Comparison of ENCODE assay signal across 10 mouse cellular contexts in the genomic region with DNA sequence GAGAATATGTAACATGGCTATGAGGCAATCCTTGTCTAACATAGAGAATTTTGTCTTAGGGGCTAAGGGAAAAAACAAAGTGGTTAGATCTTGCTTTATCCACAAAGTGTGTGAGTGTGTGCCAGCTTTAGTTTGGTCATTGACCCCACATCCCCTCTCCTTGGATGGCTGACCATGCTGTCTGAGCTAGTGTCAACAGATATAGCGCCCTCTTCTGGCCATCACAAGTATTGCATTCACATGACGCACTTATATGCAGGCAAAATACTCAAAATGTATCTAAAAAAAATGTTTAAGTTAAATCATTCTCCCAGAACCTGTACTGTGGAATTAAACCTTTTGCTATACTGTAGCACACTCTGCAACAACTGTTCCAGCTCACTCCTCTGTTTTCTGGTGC. TPM values are rescaled to one million over a fixed set of nuclear protein-coding genes. Genes with fewer than 3 reads are reported as not detected.
DNase-seq lines count a peak whose midpoint lies in the region; ATAC-seq and TF ChIP-seq lines count a peak whose summit lies in the region.
"Had no signal": no experiment of that assay in that cellular context is flagged by ENCODE, and none has a peak within 500 bp of the region (broad histone marks: within the 10 kb centered on the region; RNA-seq: fewer than 3 reads in every experiment).

No protein-coding gene starts in this region.

- no peak overlapping the region for H3K4me3 ChIP-seq in ES-Bruce4 (ENCODE audit: low read depth, low read length)
- H3K4me3 ChIP-seq: erythroblast, embryonic 14.5 days; stomach, embryonic 15.5 days had no signal

- peak; percentile 50; the same call in 1 of the 2 replicates for ATAC-seq in granulocyte monocyte progenitor cell, adult 5-6 weeks (replicated peaks; ENCODE audit: poor library complexity, severe bottlenecking)
- ATAC-seq in megakaryocyte-erythroid progenitor cell, adult 5-6 weeks (replicated peaks; ENCODE audit: low FRiP score, low TSS enrichment, poor library complexity, severe bottlenecking) = 0 out of 2 replicates have a peak, but pooled peaks have one; percentile 37

- H3K27me3 ChIP-seq in ES-Bruce4 (ENCODE audit: control insufficient read depth, insufficient read depth, low read length, poor library complexity, severe bottlenecking) = no peaks in the 10 kb centered on the region
- H3K27me3 ChIP-seq: stomach, embryonic 15.5 days had no signal

- H3K27ac ChIP-seq in ES-Bruce4 (ENCODE audit: insufficient read depth, low read length) = no peak overlapping the region
- H3K27ac ChIP-seq: stomach, embryonic 15.5 days had no signal

- no peak overlapping the region for H3K9ac ChIP-seq in ES-Bruce4 (ENCODE audit: low read depth, poor library complexity, severe bottlenecking)
- H3K9ac ChIP-seq: stomach, embryonic 15.5 days had no signal

- no peaks in the 10 kb centered on the region for H3K9me3 ChIP-seq in ES-Bruce4 (replicated peaks; ENCODE audit: control insufficient read depth, insufficient read depth, low read length, poor library complexity, severe bottlenecking)
- H3K9me3 ChIP-seq: stomach, embryonic 15.5 days had no signal

- TF ChIP-seq CTCF in ES-Bruce4 (IDR thresholded peaks at IDR 0.05; ENCODE audit: low read depth, low read length) = peak; percentile 62

- TF ChIP-seq POLR2A in ES-Bruce4 (IDR thresholded peaks at IDR 0.05; ENCODE audit: insufficient read depth, low read length) = no peak

- DNase-seq in layer of hippocampus, adult 11-12 months (ENCODE audit: low spot score) = peak; percentile 55
- DNase-seq in layer of hippocampus, adult 8-10 months (ENCODE audit: low spot score in 2 of 2) = no peak
- peak; percentile 84 for DNase-seq in brain, adult 2 months (ENCODE audit: low read depth, low spot score)
- no peak for DNase-seq in adrenal gland, adult 8-10 months
- DNase-seq in ovary, adult 18-20 months (ENCODE audit: low spot score) = no peak

- no peaks in the 10 kb centered on the region for H3K36me3 ChIP-seq in ES-Bruce4 (ENCODE audit: control insufficient read depth, insufficient read depth, low read length, poor library complexity, severe bottlenecking)
- H3K36me3 ChIP-seq: stomach, embryonic 15.5 days had no signal

- no peak for TF ChIP-seq EP300 in ES-Bruce4 (IDR thresholded peaks at IDR 0.05; ENCODE audit: insufficient read depth, low read depth, low read length)

- H3K4me1 ChIP-seq in ES-Bruce4 (ENCODE audit: control insufficient read depth, insufficient read depth, low read length) = no peaks in the 10 kb centered on the region

RNA-seq across cellular contexts. Expression of gene Gm13090, which starts 5.8 kb away (rescaled TPM):
- not detected for total RNA-seq in layer of hippocampus, adult 8-10 months (2022)
- polyA plus RNA-seq in ES-Bruce4 (2011; ENCODE audit: insufficient read depth, insufficient read length, low read depth, missing spikeins) = not detected in 2 replicates
- total RNA-seq in granulocyte monocyte progenitor cell, adult 5-6 weeks (2014; fragmentation: Nextera tagmentation) = not detected in 2 replicates
- not detected in 2 replicates for total RNA-seq in granulocyte monocyte progenitor cell, adult 5-6 weeks (2017)
- not detected in 2 replicates for total RNA-seq in megakaryocyte-erythroid progenitor cell, adult 5-6 weeks (2014; fragmentation: Nextera tagmentation)
- not detected in 2 replicates for total RNA-seq in megakaryocyte-erythroid progenitor cell, adult 5-6 weeks (2017)
- not detected for total RNA-seq in adrenal gland, adult 8-10 months (2022)
- polyA plus RNA-seq: erythroblast, embryonic 14.5 days; stomach, embryonic 15.5 days had no signal

RNA-seq across cellular contexts. Expression of gene Vamp3, which starts 37.4 kb away (rescaled TPM):
- total RNA-seq in layer of hippocampus, adult 8-10 months (2022) = 10 to 100 TPM; 32.3 to 37.2 (median 35.5) TPM
- polyA plus RNA-seq in ES-Bruce4 (2011; ENCODE audit: insufficient read depth, insufficient read length, low read depth, missing spikeins) = 68.2 and 77.0 TPM in 2 replicates
- total RNA-seq in granulocyte monocyte progenitor cell, adult 5-6 weeks (2014; fragmentation: Nextera tagmentation) = 75.4 and 79.8 TPM in 2 replicates
- 66.9 and 76.8 TPM in 2 replicates for total RNA-seq in granulocyte monocyte progenitor cell, adult 5-6 weeks (2017)
- 39.5 and 57.8 TPM in 2 replicates for total RNA-seq in megakaryocyte-erythroid progenitor cell, adult 5-6 weeks (2014; fragmentation: Nextera tagmentation)
- 46.4 and 55.0 TPM in 2 replicates for total RNA-seq in megakaryocyte-erythroid progenitor cell, adult 5-6 weeks (2017)
- total RNA-seq in adrenal gland, adult 8-10 months (2022) = 10 to 100 TPM; 57.3 to 70.2 (median 63.4) TPM

RNA-seq across cellular contexts. Expression of gene Per3, which starts 50.7 kb away (rescaled TPM):
- 10 to 100 TPM; 24.0 to 43.4 (median 38.1) TPM for total RNA-seq in layer of hippocampus, adult 8-10 months (2022)
- 11.9 and 14.1 TPM in 2 replicates for polyA plus RNA-seq in ES-Bruce4 (2011; ENCODE audit: insufficient read depth, insufficient read length, low read depth, missing spikeins)
- total RNA-seq in granulocyte monocyte progenitor cell, adult 5-6 weeks (2014; fragmentation: Nextera tagmentation) = 11.2 and 21.2 TPM in 2 replicates
- total RNA-seq in granulocyte monocyte progenitor cell, adult 5-6 weeks (2017) = 10.4 and 12.1 TPM in 2 replicates
- 8.4 and 8.9 TPM in 2 replicates for total RNA-seq in megakaryocyte-erythroid progenitor cell, adult 5-6 weeks (2014; fragmentation: Nextera tagmentation)
- total RNA-seq in megakaryocyte-erythroid progenitor cell, adult 5-6 weeks (2017) = 4.4 and 6.1 TPM in 2 replicates
- 10 to 100 TPM; 20.3 to 52.9 (median 30.9) TPM for total RNA-seq in adrenal gland, adult 8-10 months (2022)

Comparison
In these comparisons a context has a peak if more than half of its experiments do, and no peak if none do; other contexts are left out.
1. DNase-seq: peak in layer of hippocampus, adult 11-12 months (single experiment) and brain, adult 2 months (single experiment); none in layer of hippocampus, adult 8-10 months (0 of 2), adrenal gland, adult 8-10 months (single experiment) and ovary, adult 18-20 months (single experiment).